Mouse (Mus musculus) forebrain, embryonic 12.5 days (tissue): ENCODE data around the gene Nudt1. TPM values are rescaled to one million over a fixed set of nuclear protein-coding genes. Genes with fewer than 3 reads are reported as not detected.
"Not testable (repeated sequence)": the region's sequence is repeated elsewhere in the genome, so short reads cannot be mapped to it uniquely, and the experiment has no call there.

Experiments used
- ATAC-seq: fragments of 200-750 bp; cut with Nextera tagmentation; 2 replicates; pipeline ENCODE4 v1.8.0; 2017; ENCODE audit warnings: moderate TSS enrichment; ENCODE audit not compliant: low FRiP score
- H3K27ac ChIP-seq: fragments of 300-500 bp; sonication (generic); 2 replicates; pipeline ENCODE4 v1.5.1; 2016; ENCODE audit warnings: mild to moderate bottlenecking
- H3K27me3 ChIP-seq: fragments of 300-500 bp; sonication (generic); 2 replicates; pipeline ENCODE4 v1.6.1; 2016; ENCODE audit warnings: mild to moderate bottlenecking
- H3K36me3 ChIP-seq: fragments of 300-500 bp; sonication (generic); replicated peaks from 2 replicates; pipeline ENCODE4 v1.6.1; 2016; ENCODE audit warnings: mild to moderate bottlenecking
- H3K4me1 ChIP-seq: fragments of 300-500 bp; sonication (generic); 2 replicates; pipeline ENCODE4 v1.6.1; 2016
- H3K4me2 ChIP-seq: fragments of 300-500 bp; sonication (generic); 2 replicates; pipeline ENCODE4 v1.6.1; 2016; ENCODE audit warnings: mild to moderate bottlenecking, moderate library complexity
- H3K4me3 ChIP-seq: fragments of 300-500 bp; sonication (generic); replicated peaks from 2 replicates; pipeline ENCODE4 v1.5.1; 2016; ENCODE audit warnings: mild to moderate bottlenecking
- H3K9ac ChIP-seq: fragments of 300-500 bp; sonication (generic); 2 replicates; pipeline ENCODE4 v1.6.1; 2016; ENCODE audit warnings: mild to moderate bottlenecking
- H3K9me3 ChIP-seq: fragments of 300-500 bp; sonication (generic); 2 replicates; pipeline ENCODE4 v1.6.1; 2016
- WGBS: fragments of 180-500 bp; shearing (Covaris S2); methylation state at CpG from one replicate; pipeline ENCODE4 v1.1.7; 2016; 5-methylcytosine and 5-hydroxymethylcytosine counted together
- polyA plus RNA-seq: library from polyadenylated mRNA; unstranded; fragments of >200 nt; fragmentation: Nextera tagmentation; extraction: Ambion mirVana; gene quantifications from 2 replicates; pipeline ENCODE4 v1.2.1, GENCODE M21; 2016

The Nudt1 gene
- polyA plus RNA-seq, 1 experiment from 2014 or later, result 41.7 TPM

DNA sequence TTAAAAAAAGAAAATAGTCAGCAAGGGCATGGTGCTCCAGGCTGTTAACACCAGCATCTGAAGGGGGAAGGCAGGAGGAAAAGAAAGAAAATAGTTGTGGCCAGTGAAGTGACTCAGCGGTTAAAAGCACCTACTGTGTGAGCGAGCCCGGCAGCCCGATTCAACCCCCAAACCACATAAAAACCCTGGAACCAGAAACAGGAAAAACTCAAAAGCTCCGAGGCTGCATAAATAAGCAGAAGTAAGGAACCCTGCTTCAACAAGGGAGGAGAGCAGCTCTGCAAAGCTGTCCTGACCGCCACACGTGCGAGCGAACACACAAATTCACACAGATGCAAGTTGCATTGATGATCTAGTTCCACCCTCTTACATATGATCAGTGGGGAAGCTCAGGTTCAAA lies 28.4 kb downstream of the Nudt1 start:
- Histone ChIP-seq H3K9ac (no peak overlapping the region), H3K9me3 (no peaks in the 10 kb centered on the region), H3K4me2 (no peak overlapping the region), H3K36me3 (peaks cover 54% of the 10 kb centered on the region), H3K27ac (no peak overlapping the region), H3K4me3 (no peak overlapping the region), H3K4me1 (no peaks in the 10 kb centered on the region), H3K27me3 (no peaks in the 10 kb centered on the region)
- no peak for ATAC-seq
- WGBS, result 94% methylated on average over 9 of the region's 9 CpGs

GRCm38 (mm10) chr5:140350731-140351497 lies 29.5 kb downstream of the Nudt1 start:
- no peak overlapping the region for H3K9ac ChIP-seq
- peaks cover 55% of the 10 kb centered on the region for H3K36me3 ChIP-seq
- H3K4me3 ChIP-seq, result no peak overlapping the region
- no peaks in the 10 kb centered on the region for H3K4me1 ChIP-seq
- no peak overlapping the region for H3K27ac ChIP-seq
- no peaks in the 10 kb centered on the region for H3K9me3 ChIP-seq
- H3K27me3 ChIP-seq, result no peaks in the 10 kb centered on the region
- no peak for ATAC-seq
- no peak overlapping the region for H3K4me2 ChIP-seq
- 94% methylated on average over 8 of the region's 8 CpGs for WGBS

GRCm38 (mm10) chr5:140352352-140352751 lies 30.9 kb downstream of the Nudt1 start:
- H3K4me3 ChIP-seq, result no peak overlapping the region

DNA sequence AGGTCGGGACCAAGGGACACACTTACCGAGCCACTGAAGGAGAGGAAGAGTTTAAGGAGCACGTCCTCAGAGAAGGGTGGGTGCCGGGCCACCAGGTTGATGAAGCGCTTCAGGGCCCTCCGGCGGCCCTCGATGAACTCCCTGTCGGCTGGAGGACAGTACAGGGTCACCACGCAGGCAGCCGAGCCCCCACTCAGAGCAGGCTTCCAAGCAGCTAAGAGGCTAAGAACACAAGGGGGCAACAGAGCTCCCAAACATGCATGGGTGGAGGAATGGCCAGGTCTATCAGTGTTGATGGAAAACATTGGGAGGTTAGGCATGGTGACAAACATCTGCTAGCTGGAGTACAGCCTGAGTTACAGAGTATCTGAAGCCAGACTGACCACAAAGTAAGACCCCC lies 34.5 kb downstream of the Nudt1 start:
- H3K27ac ChIP-seq, result no peak overlapping the region
- ATAC-seq, result no peak
- 88% methylated on average over 11 of the region's 11 CpGs for WGBS
- H3K4me1 ChIP-seq, result no peaks in the 10 kb centered on the region
- H3K27me3 ChIP-seq, result no peaks in the 10 kb centered on the region
- peaks cover 75% of the 10 kb centered on the region for H3K36me3 ChIP-seq
- H3K4me3 ChIP-seq, result no peak overlapping the region
- H3K4me2 ChIP-seq, result no peak overlapping the region
- no peaks in the 10 kb centered on the region for H3K9me3 ChIP-seq
- no peak overlapping the region for H3K9ac ChIP-seq

More at GRCm38 (mm10) chr5:140352352-140352751, 30.9 kb downstream of the Nudt1 start:
- peaks cover 67% of the 10 kb centered on the region for H3K36me3 ChIP-seq
- no peak overlapping the region for H3K9ac ChIP-seq
- no peaks in the 10 kb centered on the region for H3K9me3 ChIP-seq
- ATAC-seq, result no peak
- H3K4me2 ChIP-seq, result no peak overlapping the region
- no peaks in the 10 kb centered on the region for H3K4me1 ChIP-seq
- H3K27ac ChIP-seq, result no peak overlapping the region
- no peaks in the 10 kb centered on the region for H3K27me3 ChIP-seq
- 94% methylated on average over 6 of the region's 6 CpGs for WGBS

DNA sequence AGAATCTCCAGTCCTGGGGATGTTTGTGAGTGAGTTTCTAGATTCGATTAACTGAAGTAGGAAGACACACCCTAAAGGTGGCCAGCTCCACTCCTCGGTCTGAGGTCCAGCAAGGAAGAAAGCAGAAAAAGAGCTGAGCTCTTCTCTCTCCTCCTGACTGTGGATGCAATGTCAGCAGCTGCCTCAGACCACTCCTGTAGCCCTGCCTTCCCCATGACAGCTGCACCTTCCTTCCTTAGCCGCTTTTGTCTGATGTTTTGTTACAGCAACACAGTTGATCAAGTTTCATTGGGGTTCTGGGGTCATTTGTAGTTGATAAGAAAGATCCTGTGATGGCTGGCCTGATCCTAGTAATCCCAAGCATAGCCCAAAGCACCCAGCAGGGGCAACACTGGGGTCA lies 36.0 kb downstream of the Nudt1 start:
- no peaks in the 10 kb centered on the region for H3K9me3 ChIP-seq
- H3K9ac ChIP-seq, result no peak overlapping the region
- no peaks in the 10 kb centered on the region for H3K27me3 ChIP-seq
- no peak overlapping the region for H3K4me2 ChIP-seq
- peaks cover 60% of the 10 kb centered on the region for H3K36me3 ChIP-seq
- no peak for ATAC-seq
- WGBS, result 93% methylated on average over 3 of the region's 3 CpGs
- no peak overlapping the region for H3K27ac ChIP-seq
- H3K4me3 ChIP-seq, result no peak overlapping the region
- H3K4me1 ChIP-seq, result no peaks in the 10 kb centered on the region

DNA sequence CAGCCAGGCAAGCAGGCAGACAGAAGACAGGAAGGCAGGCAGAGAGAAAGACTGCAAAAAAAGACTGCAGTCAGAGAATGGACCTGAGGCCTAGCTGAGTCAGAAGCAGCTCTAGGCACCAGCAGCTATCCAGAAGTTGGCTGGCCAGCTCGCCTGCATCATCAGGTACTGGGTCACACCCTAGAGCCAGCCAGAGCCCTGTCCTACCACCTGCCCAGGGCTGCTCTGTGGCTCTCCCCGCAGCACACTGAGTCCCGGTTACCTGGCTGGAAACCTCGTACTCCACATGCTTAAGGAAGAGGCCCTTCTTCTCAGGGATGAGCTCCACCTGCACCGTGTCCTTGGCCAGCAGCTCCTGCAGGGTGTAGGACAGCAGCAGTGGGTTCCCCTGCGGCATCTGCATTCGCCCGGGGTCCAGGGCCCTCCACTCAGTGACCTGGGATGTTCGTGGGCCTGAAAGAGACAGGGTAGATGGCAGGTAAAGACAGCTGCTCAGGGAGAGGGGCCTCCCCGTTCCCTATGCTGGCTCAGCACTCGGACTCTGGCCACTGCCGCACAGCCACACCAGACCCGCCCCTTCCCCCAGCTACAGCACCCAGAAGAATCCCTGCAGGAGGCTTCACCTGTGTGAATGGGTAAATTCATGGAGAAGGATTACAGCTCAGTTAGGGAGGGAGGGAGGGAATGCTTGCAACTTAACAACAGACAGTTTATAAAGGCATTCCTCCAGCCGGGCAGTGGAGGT lies 38.6 kb downstream of the Nudt1 start:
- peaks cover 39% of the 10 kb centered on the region for H3K36me3 ChIP-seq

GRCm38 (mm10) chr5:140364415-140364814 lies 43.0 kb downstream of the Nudt1 start:
- H3K36me3 ChIP-seq, result 0 out of 2 replicates have a peak, but pooled peaks cover 5% of the 10 kb centered on the region
- no peak overlapping the region for H3K27ac ChIP-seq
- no peaks in the 10 kb centered on the region for H3K4me1 ChIP-seq
- ATAC-seq, result no peak
- H3K9ac ChIP-seq, result no peak overlapping the region
- 0 out of 2 replicates have a peak, but pooled peaks cover 4% of the 10 kb centered on the region for H3K9me3 ChIP-seq
- 93% methylated on average over 5 of the region's 5 CpGs for WGBS
- no peak overlapping the region for H3K4me3 ChIP-seq
- H3K4me2 ChIP-seq, result no peak overlapping the region
- H3K27me3 ChIP-seq, result no peaks in the 10 kb centered on the region

More for the DNA sequence above, 38.6 kb downstream of the Nudt1 start:
- 66% methylated on average over 14 of the region's 14 CpGs for WGBS
- Histone ChIP-seq H3K9ac (no peak overlapping the region), H3K4me1 (no peaks in the 10 kb centered on the region), H3K27ac (no peak overlapping the region), H3K4me2 (no peak overlapping the region), H3K9me3 (0 out of 2 replicates have a peak, but pooled peaks cover 4% of the 10 kb centered on the region), H3K4me3 (no peak overlapping the region), H3K27me3 (no peaks in the 10 kb centered on the region)
- ATAC-seq, result no peak

DNA sequence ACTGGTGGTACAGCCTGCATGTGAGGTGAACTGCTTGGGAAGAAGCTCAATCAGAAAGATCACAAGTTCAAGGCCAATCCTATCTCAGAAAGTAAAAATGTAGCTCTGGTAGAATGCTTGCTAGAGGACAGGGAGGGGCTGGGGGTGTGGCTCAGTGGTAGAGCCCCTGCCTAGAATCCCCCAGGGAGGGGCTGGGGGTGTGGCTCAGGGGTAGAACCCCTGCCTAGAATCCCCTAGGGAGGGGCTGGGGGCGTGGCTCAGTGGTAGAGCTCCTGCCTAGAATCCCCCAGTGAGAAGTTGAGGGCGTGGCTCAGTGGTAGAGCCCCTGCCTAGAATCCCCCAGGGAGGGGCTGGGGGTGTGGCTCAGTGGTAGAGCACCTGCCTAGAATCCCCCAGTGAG lies 46.7 kb downstream of the Nudt1 start:
- H3K27me3 ChIP-seq, H3K4me3 ChIP-seq, H3K4me2 ChIP-seq, H3K4me1 ChIP-seq, H3K36me3 ChIP-seq, H3K9ac ChIP-seq, H3K9me3 ChIP-seq, ATAC-seq, H3K27ac ChIP-seq: not testable (repeated sequence)
- WGBS, result 83% methylated on average over 2 of the region's 2 CpGs

DNA sequence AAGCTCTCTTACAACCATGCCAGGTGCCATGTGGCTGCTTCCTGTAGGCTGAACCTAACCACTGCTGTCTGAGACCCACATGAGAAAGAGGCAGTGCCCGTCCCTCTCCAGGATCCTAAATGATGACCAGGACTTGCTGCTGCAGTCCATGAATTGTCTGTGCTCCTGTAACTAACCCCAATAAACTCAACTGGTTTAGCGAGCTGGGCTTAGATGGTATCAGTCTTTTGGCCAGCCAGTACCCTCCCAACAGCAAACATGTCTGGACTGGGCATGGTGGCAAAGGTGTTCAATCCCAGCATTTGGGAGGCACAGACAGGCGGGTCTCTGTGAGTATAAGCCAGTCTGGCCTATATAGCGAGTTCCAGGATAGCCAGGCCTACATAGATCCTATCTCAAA lies 47.5 kb downstream of the Nudt1 start:
- Histone ChIP-seq H3K9ac (no peak overlapping the region), H3K36me3 (no peaks in the 10 kb centered on the region), H3K4me2 (no peak overlapping the region), H3K27me3 (no peaks in the 10 kb centered on the region), H3K4me1 (no peaks in the 10 kb centered on the region), H3K4me3 (no peak overlapping the region), H3K27ac (no peak overlapping the region), H3K9me3 (no peaks in the 10 kb centered on the region)
- WGBS, result 97% methylated on average over 4 of the region's 4 CpGs
- ATAC-seq, result no peak

DNA sequence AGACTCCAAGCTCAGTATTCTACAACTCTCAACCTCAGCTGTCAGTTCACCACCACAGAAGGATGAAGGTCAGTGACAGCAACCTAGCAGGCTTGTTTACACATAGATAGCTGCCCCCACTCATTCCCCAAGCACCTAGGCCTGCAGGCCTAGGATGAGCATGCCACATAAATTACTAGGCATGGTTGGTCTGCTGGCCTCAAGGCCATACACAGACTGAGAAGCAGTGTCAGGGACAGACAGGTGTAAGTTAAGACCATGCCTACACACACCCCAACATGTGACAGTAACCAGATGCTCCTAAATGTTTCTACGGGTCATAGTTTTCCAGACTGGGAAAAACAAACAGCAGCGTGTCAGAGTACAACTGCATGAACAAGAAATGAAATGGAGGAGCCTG lies 48.0 kb downstream of the Nudt1 start:
- Histone ChIP-seq H3K36me3 (no peaks in the 10 kb centered on the region), H3K4me1 (no peaks in the 10 kb centered on the region; the same call in 1 of the 2 replicates), H3K4me3 (no peak overlapping the region), H3K27ac (no peak overlapping the region), H3K9me3 (no peaks in the 10 kb centered on the region), H3K9ac (no peak overlapping the region), H3K27me3 (no peaks in the 10 kb centered on the region), H3K4me2 (no peak overlapping the region)
- no peak for ATAC-seq
- 97% methylated on average over 2 of the region's 2 CpGs for WGBS

DNA sequence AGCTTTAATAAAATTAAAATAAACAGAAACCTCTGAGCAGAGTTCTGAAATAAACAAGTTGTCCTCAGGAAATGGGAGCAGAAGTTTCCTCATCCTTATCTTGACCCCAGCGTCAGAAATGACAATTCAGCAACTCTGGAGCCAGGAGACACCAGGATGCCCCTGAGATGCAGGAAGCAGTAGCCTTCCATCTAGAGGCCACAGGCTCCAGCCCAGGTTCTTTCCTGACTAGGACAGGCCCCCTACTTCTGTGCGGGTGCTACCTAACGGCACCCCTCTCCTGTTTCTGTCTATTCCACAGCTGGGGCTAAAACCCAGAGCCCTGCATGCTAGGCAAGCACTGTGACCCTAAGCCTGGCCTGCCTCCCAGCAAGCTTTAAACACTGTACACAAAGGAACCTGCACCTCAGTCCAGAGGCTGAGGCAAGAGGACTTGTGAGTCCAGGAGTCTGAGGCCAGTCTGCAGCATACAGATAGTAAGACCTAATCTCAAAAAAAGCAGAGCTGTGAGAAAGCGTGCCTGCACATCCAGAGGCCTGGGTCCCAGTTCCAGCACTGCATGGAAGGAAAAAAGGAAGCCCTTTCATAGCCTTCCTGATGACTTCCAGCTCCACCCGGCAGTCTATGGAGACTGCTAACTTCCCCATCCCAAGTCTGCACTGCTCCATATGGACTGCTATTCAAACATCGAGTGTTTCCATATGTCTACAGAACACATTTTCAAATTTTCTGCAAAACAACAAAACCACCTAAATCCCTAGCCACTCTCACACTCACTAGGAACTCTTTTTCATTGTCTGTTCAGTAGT lies 49.2 kb downstream of the Nudt1 start:
- Histone ChIP-seq H3K4me2 (no peak overlapping the region), H3K36me3 (no peaks in the 10 kb centered on the region), H3K4me3 (no peak overlapping the region), H3K9ac (no peak overlapping the region), H3K4me1 (no peaks in the 10 kb centered on the region; the same call in 1 of the 2 replicates), H3K27ac (no peak overlapping the region), H3K9me3 (no peaks in the 10 kb centered on the region), H3K27me3 (no peaks in the 10 kb centered on the region)
- ATAC-seq, result no peak
- WGBS, result 87% methylated on average over 6 of the region's 6 CpGs

DNA sequence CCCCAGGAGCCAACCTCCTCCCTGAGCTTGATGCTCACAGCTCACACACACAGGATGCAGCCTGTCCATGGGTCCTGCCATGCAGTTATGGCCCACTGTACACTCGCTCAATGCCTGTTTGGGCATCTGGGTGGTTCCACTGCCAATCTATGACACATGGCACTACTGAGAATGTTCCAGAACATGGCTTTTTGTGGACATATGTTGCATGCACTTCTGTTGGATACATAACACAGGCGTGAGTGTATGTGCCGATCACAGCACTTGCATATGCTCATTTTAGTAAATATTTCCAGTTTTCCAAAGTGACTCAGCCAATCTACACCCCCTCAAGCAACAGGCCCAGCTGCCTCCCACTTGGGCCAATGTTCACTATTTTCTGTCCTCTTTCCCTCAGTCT lies 50.2 kb downstream of the Nudt1 start:
- 95% methylated on average over 3 of the region's 3 CpGs for WGBS
- no peak overlapping the region for H3K27ac ChIP-seq
- H3K4me2 ChIP-seq, result no peak overlapping the region
- no peak overlapping the region for H3K9ac ChIP-seq
- no peak overlapping the region for H3K4me3 ChIP-seq
- no peaks in the 10 kb centered on the region; the same call in 1 of the 2 replicates for H3K4me1 ChIP-seq
- H3K9me3 ChIP-seq, result no peaks in the 10 kb centered on the region
- H3K27me3 ChIP-seq, result no peaks in the 10 kb centered on the region
- ATAC-seq, result no peak
- H3K36me3 ChIP-seq, result no peaks in the 10 kb centered on the region
